Mouse (Mus musculus) E14TG2a.4 (cell line): Measurements from ENCODE around the gene Atp1a1.

ENCODE experiments used
- CTCF ChIP-seq: conservative IDR thresholded peaks from 2 replicates; pipeline ENCODE4 v1.5.1; 2014; ENCODE audit warnings: low read length
- NANOG ChIP-seq: IDR thresholded peaks from 2 replicates; pipeline ENCODE4 v1.6.1; 2014; ENCODE audit warnings: borderline replicate concordance, low read length, mixed read lengths

- TF ChIP-seq CTCF (no peak), NANOG (no peak)
These were observed 11.2 kb downstream of the Atp1a1 start for GRCm38 (mm10) chr3:101593266-101593651.
